Mouse (Mus musculus) CH12.LX (cell line): ENCODE measurements around the gene Sema3b. TPM values are rescaled to one million over a fixed set of nuclear protein-coding genes. Genes with fewer than 3 reads are reported as not detected.

Source experiments
- DNase-seq: peaks from one replicate; pipeline ENCODE4 v3.0.0-alpha.2; 2013; ENCODE audit errors: extremely low read depth
- H3K27ac ChIP-seq: 2 replicates; pipeline ENCODE4 v1.5.1; 2012; ENCODE audit warnings: low read depth, mild to moderate bottlenecking, control low read depth, moderate library complexity; ENCODE audit not compliant: insufficient read depth
- H3K27me3 ChIP-seq: replicated peaks from 2 replicates; pipeline ENCODE3; 2012; ENCODE audit warnings: inconsistent platforms
- H3K36me3 ChIP-seq, 2 experiments: replicated peaks in 1 of 2; 2 replicates each; pipeline versions ENCODE3 to v1.6.1; 2012; ENCODE audit warnings: inconsistent platforms in 1 of 2, low read length in 1 of 2, mild to moderate bottlenecking in 1 of 2, mixed read lengths in 1 of 2, moderate library complexity in 1 of 2; ENCODE audit not compliant: control insufficient read depth in 1 of 2, insufficient read depth in 1 of 2
- H3K4me1 ChIP-seq, 2 experiments: 2 replicates each; pipeline ENCODE4 v1.6.1; 2012; ENCODE audit warnings: inconsistent platforms in 1 of 2, moderate library complexity in 1 of 2; ENCODE audit not compliant: insufficient read depth in 2 of 2, control insufficient read depth in 1 of 2
- H3K4me2 ChIP-seq: 2 replicates; pipeline ENCODE4 v1.6.1; 2012; ENCODE audit warnings: low read depth, mild to moderate bottlenecking, control low read depth; ENCODE audit not compliant: poor library complexity, insufficient read depth, severe bottlenecking
- H3K4me3 ChIP-seq, 3 experiments: fragments of 150-350 bp in 1 of 3; sonication (generic) in 1 of 3; replicated peaks in 1 of 3; 2 replicates each; pipeline versions ENCODE3 to v1.5.1; 2011 to 2012; ENCODE audit warnings: low read depth in 2 of 3, low read length in 2 of 3, mild to moderate bottlenecking in 2 of 3, moderate library complexity in 2 of 3, control low read depth in 1 of 3, improper control_type of control experiment in 1 of 3, inconsistent platforms in 1 of 3, mixed read lengths in 1 of 3; ENCODE audit not compliant: poor library complexity in 1 of 3
- H3K79me2 ChIP-seq: replicated peaks from 2 replicates; pipeline ENCODE4 v1.6.1; 2012; ENCODE audit warnings: mild to moderate bottlenecking, moderate library complexity; ENCODE audit not compliant: control insufficient read depth, poor library complexity, insufficient read depth, severe bottlenecking; ENCODE audit errors: extremely low read depth
- H3K9ac ChIP-seq: 2 replicates; pipeline ENCODE4 v1.6.1; 2012; ENCODE audit warnings: low read depth, mild to moderate bottlenecking, control low read depth, moderate library complexity; ENCODE audit not compliant: insufficient read depth
- H3K9me3 ChIP-seq: replicated peaks from 2 replicates; pipeline ENCODE3; 2012; ENCODE audit warnings: low read length, inconsistent platforms, mixed read lengths
- CHD1 ChIP-seq: IDR thresholded peaks from 2 replicates; pipeline ENCODE4 v1.6.1; 2012; ENCODE audit warnings: low read depth, low read length, improper control_type of control experiment, inconsistent platforms
- CHD2 ChIP-seq: IDR thresholded peaks from 2 replicates; pipeline ENCODE4 v1.6.1; 2011; ENCODE audit warnings: low read length, improper control_type of control experiment
- CTCF ChIP-seq, 2 experiments: IDR thresholded peaks in 1 of 2; conservative IDR thresholded peaks in 1 of 2; 2 replicates each; pipeline ENCODE4 v1.5.1; 2011 to 2012; ENCODE audit warnings: low read depth in 2 of 2, low read length in 2 of 2, improper control_type of control experiment in 1 of 2, inconsistent platforms in 1 of 2, mild to moderate bottlenecking in 1 of 2, moderate library complexity in 1 of 2
- E2F4 ChIP-seq: IDR thresholded peaks from 2 replicates; pipeline ENCODE4 v1.6.1; 2011; ENCODE audit warnings: low read depth, low read length, improper control_type of control experiment; ENCODE audit not compliant: insufficient replicate concordance
- ETS1 ChIP-seq: conservative IDR thresholded peaks from 2 replicates; pipeline ENCODE4 v1.6.1; 2012; ENCODE audit warnings: low read depth, mild to moderate bottlenecking, inconsistent platforms, low read length, improper control_type of control experiment, moderate library complexity
- GABPA ChIP-seq: IDR thresholded peaks from 2 replicates; pipeline ENCODE4 v1.6.1; 2012; ENCODE audit warnings: low read depth, low read length, improper control_type of control experiment, inconsistent platforms; ENCODE audit not compliant: insufficient replicate concordance
- HCFC1 ChIP-seq: IDR thresholded peaks from 2 replicates; pipeline ENCODE4 v1.6.1; 2012; ENCODE audit warnings: low read depth, mild to moderate bottlenecking, inconsistent platforms, low read length, improper control_type of control experiment
- IRF4 ChIP-seq: IDR thresholded peaks from 2 replicates; pipeline ENCODE4 v1.6.1; 2014; ENCODE audit warnings: low read depth, mild to moderate bottlenecking, inconsistent platforms, low read length, improper control_type of control experiment
- JUND ChIP-seq: conservative IDR thresholded peaks from 2 replicates; pipeline ENCODE4 v1.6.1; 2011; ENCODE audit warnings: low read depth, low read length, improper control_type of control experiment
- KAT2A ChIP-seq: IDR thresholded peaks from 2 replicates; pipeline ENCODE4 v1.6.1; 2012; ENCODE audit warnings: low read length, improper control_type of control experiment, inconsistent platforms; ENCODE audit not compliant: insufficient replicate concordance
- MAFK ChIP-seq: IDR thresholded peaks from 2 replicates; pipeline ENCODE4 v1.6.1; 2011; ENCODE audit warnings: low read length, improper control_type of control experiment; ENCODE audit not compliant: insufficient replicate concordance
- MAX ChIP-seq: IDR thresholded peaks from 2 replicates; pipeline ENCODE4 v1.6.1; 2011; ENCODE audit warnings: low read length, improper control_type of control experiment
- MAZ ChIP-seq: IDR thresholded peaks from 2 replicates; pipeline ENCODE4 v1.6.1; 2012; ENCODE audit warnings: low read depth, mild to moderate bottlenecking, inconsistent platforms, low read length, improper control_type of control experiment, moderate library complexity
- MEF2A ChIP-seq: IDR thresholded peaks from 2 replicates; pipeline ENCODE4 v1.6.1; 2014; ENCODE audit warnings: low read depth, mild to moderate bottlenecking, inconsistent platforms, low read length, improper control_type of control experiment, borderline replicate concordance
- MYC ChIP-seq: IDR thresholded peaks from 2 replicates; pipeline ENCODE4 v1.6.1; 2011; ENCODE audit warnings: low read depth, mild to moderate bottlenecking, improper control_type of control experiment, low read length
- NELFE ChIP-seq: IDR thresholded peaks from 2 replicates; pipeline ENCODE4 v1.6.1; 2011; ENCODE audit warnings: low read depth, low read length, improper control_type of control experiment
- RCOR1 ChIP-seq: conservative IDR thresholded peaks from 2 replicates; pipeline ENCODE4 v1.6.1; 2012; ENCODE audit warnings: low read depth, mild to moderate bottlenecking, inconsistent platforms, low read length, improper control_type of control experiment
- SIN3A ChIP-seq: IDR thresholded peaks from 2 replicates; pipeline ENCODE4 v1.6.1; 2012; ENCODE audit warnings: low read length, improper control_type of control experiment, inconsistent platforms
- SMC3 ChIP-seq: IDR thresholded peaks from 2 replicates; pipeline ENCODE4 v1.6.1; 2011; ENCODE audit warnings: low read depth, low read length, improper control_type of control experiment
- TBP ChIP-seq: conservative IDR thresholded peaks from 2 replicates; pipeline ENCODE4 v1.6.1; 2011; ENCODE audit warnings: low read depth, low read length, improper control_type of control experiment
- TCF12 ChIP-seq: IDR thresholded peaks from 2 replicates; pipeline ENCODE4 v1.6.1; 2014; ENCODE audit warnings: low read depth, mild to moderate bottlenecking, inconsistent platforms, low read length, improper control_type of control experiment
- UBTF ChIP-seq: IDR thresholded peaks from 2 replicates; pipeline ENCODE4 v1.6.1; 2012; ENCODE audit warnings: low read depth, mild to moderate bottlenecking, inconsistent platforms, low read length, improper control_type of control experiment, moderate library complexity
- USF1 ChIP-seq: IDR thresholded peaks from 2 replicates; pipeline ENCODE4 v1.6.1; 2014; ENCODE audit warnings: low read depth, mild to moderate bottlenecking, inconsistent platforms, low read length, improper control_type of control experiment
- USF2 ChIP-seq: conservative IDR thresholded peaks from 2 replicates; pipeline ENCODE4 v1.6.1; 2011; ENCODE audit warnings: low read depth, low read length, improper control_type of control experiment
- ZC3H11A ChIP-seq: IDR thresholded peaks from 2 replicates; pipeline ENCODE4 v1.6.1; 2012; ENCODE audit warnings: low read depth, mild to moderate bottlenecking, inconsistent platforms, low read length, improper control_type of control experiment
- ZKSCAN1 ChIP-seq: IDR thresholded peaks from 2 replicates; pipeline ENCODE4 v1.6.1; 2012; ENCODE audit warnings: low read depth, inconsistent platforms, low read length, improper control_type of control experiment, borderline replicate concordance
- ZMIZ1 ChIP-seq: IDR thresholded peaks from 2 replicates; pipeline ENCODE4 v1.6.1; 2012; ENCODE audit warnings: low read depth, mild to moderate bottlenecking, inconsistent platforms, low read length, improper control_type of control experiment
- ZNF384 ChIP-seq: IDR thresholded peaks from 2 replicates; pipeline ENCODE4 v1.6.1; 2012; ENCODE audit warnings: low read depth, low read length, improper control_type of control experiment, inconsistent platforms
- dilution Hi-C: fragments of 300-500 bp; cut with MboI; formaldehyde crosslinking; loops from 2 replicates; pipeline ENCODE4 v1.14.3; 2020; ENCODE audit warnings: low sequenced_read_pairs; ENCODE audit not compliant: extremely low pct_unique_long_range_greater_than_20kb, extremely low pct_ligation_motif_present
- in situ Hi-C: fragments of 300-500 bp; cut with MboI; formaldehyde crosslinking; loops from 3 replicates; pipeline ENCODE4 v1.14.3; 2019; ENCODE audit warnings: low sequenced_read_pairs, low pct_ligation_motif_present, low pct_unique_long_range_greater_than_20kb, mixed read lengths
- polyA plus RNA-seq: library from polyadenylated mRNA; unstranded; fragments of >175 nt; gene quantifications from 2 replicates; pipeline ENCODE4 v1.2.1, GENCODE M21; 2012; ENCODE audit warnings: low read depth; ENCODE audit not compliant: insufficient read length
- total RNA-seq, 2 experiments: library from RNA; depleted of rRNA; stranded (reverse); fragments of 300-350 nt in 1 of 2; fragments of >200 nt in 1 of 2; gene quantifications; 2 replicates each; pipeline ENCODE4 v1.2.3; 2012 to 2014

Gene Sema3b
- total and polyA plus RNA-seq, 3 experiments: 4.3 to 11.6 (median 8.0) TPM

GRCm38 (mm10) chr9:107626844-107627277 lies 17.8 kb upstream of the Sema3b start (continued):
- no peak for TF ChIP-seq MYC
- no peak for TF ChIP-seq CHD1
- TF ChIP-seq ZC3H11A: peak; percentile 25; the same call in 1 of the 2 replicates
- no peak for TF ChIP-seq MAFK
- TF ChIP-seq NELFE: peak; percentile 70
- TF ChIP-seq TBP: no peak
- peak; percentile 65 for TF ChIP-seq IRF4
- TF ChIP-seq ZMIZ1: no peak
- TF ChIP-seq KAT2A: no peak
- TF ChIP-seq USF1: no peak
- TF ChIP-seq MEF2A: peak; percentile 67; the same call in 1 of the 2 replicates
- peak; percentile 33; the same call in 1 of the 2 replicates for TF ChIP-seq MAX
- peak; percentile 14 to 92; a peak in 2 of 4 replicates for TF ChIP-seq CTCF (conservative IDR thresholded peaks at IDR 0.05 in 1 of 2, IDR thresholded peaks at IDR 0.05 in 1 of 2; ENCODE audit: low read depth in 2 of 2, low read length in 2 of 2)
- TF ChIP-seq UBTF: no peak
- no peak for TF ChIP-seq ETS1
- TF ChIP-seq SIN3A: peak; percentile 43; the same call in 1 of the 2 replicates
- TF ChIP-seq SMC3: peak; percentile 95
- TF ChIP-seq MAZ: peak; percentile 87
- TF ChIP-seq HCFC1: peak; percentile 45
- TF ChIP-seq GABPA: no peak

- H3K27ac ChIP-seq: no peak overlapping the region
- no peak overlapping the region for H3K4me3 ChIP-seq
- dilution Hi-C loops (no loop called here), in situ Hi-C loops (no loop called here)
- H3K27me3 ChIP-seq: no peaks in the 10 kb centered on the region
- H3K79me2 ChIP-seq: peaks cover 63% of the 10 kb centered on the region
- no peaks in the 10 kb centered on the region for H3K9me3 ChIP-seq
- peaks cover 29 to 75% of the 10 kb centered on the region in 2 experiments for H3K36me3 ChIP-seq
- H3K4me2 ChIP-seq: no peak overlapping the region
- no peak for DNase-seq
- H3K9ac ChIP-seq: no peak overlapping the region
- H3K4me1 ChIP-seq: peaks cover 33 to 72% of the 10 kb centered on the region in 2 experiments
- no peak for TF ChIP-seq JUND
- TF ChIP-seq MAX: no peak
- no peak for TF ChIP-seq TCF12
- TF ChIP-seq RCOR1: no peak
- no peak for TF ChIP-seq MYC
- TF ChIP-seq IRF4: no peak
- no peak for TF ChIP-seq UBTF
- no peak for TF ChIP-seq ZKSCAN1
- TF ChIP-seq KAT2A: no peak
- no peak for TF ChIP-seq E2F4
- TF ChIP-seq MEF2A: no peak
- no peak for TF ChIP-seq CHD2
- TF ChIP-seq ZNF384: no peak
- TF ChIP-seq USF1: no peak
- no peak for TF ChIP-seq USF2
- TF ChIP-seq CTCF (conservative IDR thresholded peaks at IDR 0.05 in 1 of 2, IDR thresholded peaks at IDR 0.05 in 1 of 2; ENCODE audit: low read depth in 2 of 2, low read length in 2 of 2): no peak
Measured at GRCm38 (mm10) chr9:107626158-107626843, 17.3 kb upstream of the Sema3b start.
